Mouse (Mus musculus): Measurements from ENCODE around the gene Olfr665. TPM values are rescaled to one million over a fixed set of nuclear protein-coding genes. Genes with fewer than 3 reads are reported as not detected.

Olfr665 gene
- polyA plus RNA-seq, 1 experiment from 2014 or later, result not detected

Other genes starting within 250 kb of the Olfr665 start
- gene Olfr658, start 230.7 kb upstream of the Olfr665 start, polyA plus RNA-seq (2016; fragmentation: Nextera tagmentation; extraction: Ambion mirVana), result not detected in 2 replicates
- gene Olfr659, start 211.3 kb upstream of the Olfr665 start, polyA plus RNA-seq (2016; fragmentation: Nextera tagmentation; extraction: Ambion mirVana), result not detected in 2 replicates
- not detected in 2 replicates for gene Olfr661, start 191.5 kb upstream of the Olfr665 start, polyA plus RNA-seq (2016; fragmentation: Nextera tagmentation; extraction: Ambion mirVana)
- not detected in 2 replicates for gene Usp17le, start 100.6 kb upstream of the Olfr665 start, polyA plus RNA-seq (2016; fragmentation: Nextera tagmentation; extraction: Ambion mirVana)
- gene Usp17lb, start 35.4 kb upstream of the Olfr665 start, polyA plus RNA-seq (2016; fragmentation: Nextera tagmentation; extraction: Ambion mirVana), result not detected in 2 replicates
- gene Usp17la, start 21.0 kb upstream of the Olfr665 start, polyA plus RNA-seq (2016; fragmentation: Nextera tagmentation; extraction: Ambion mirVana), result not detected in 2 replicates
- gene Olfr666, start 17.9 kb downstream of the Olfr665 start, polyA plus RNA-seq (2016; fragmentation: Nextera tagmentation; extraction: Ambion mirVana), result not detected in 2 replicates
- gene Olfr667, start 43.5 kb downstream of the Olfr665 start, polyA plus RNA-seq (2016; fragmentation: Nextera tagmentation; extraction: Ambion mirVana), result not detected in 2 replicates
- not detected in 2 replicates for gene Olfr668, start 50.0 kb downstream of the Olfr665 start, polyA plus RNA-seq (2016; fragmentation: Nextera tagmentation; extraction: Ambion mirVana)
- gene Olfr669, start 56.2 kb downstream of the Olfr665 start, polyA plus RNA-seq (2016; fragmentation: Nextera tagmentation; extraction: Ambion mirVana), result not detected in 2 replicates
- not detected in 2 replicates for gene Olfr670, start 84.6 kb downstream of the Olfr665 start, polyA plus RNA-seq (2016; fragmentation: Nextera tagmentation; extraction: Ambion mirVana)
- gene Olfr671, start 101.1 kb downstream of the Olfr665 start, polyA plus RNA-seq (2016; fragmentation: Nextera tagmentation; extraction: Ambion mirVana), result not detected in 2 replicates
- not detected in 2 replicates for gene Olfr672, start 124.0 kb downstream of the Olfr665 start, polyA plus RNA-seq (2016; fragmentation: Nextera tagmentation; extraction: Ambion mirVana)
- not detected in 2 replicates for gene Olfr675, start 150.4 kb downstream of the Olfr665 start, polyA plus RNA-seq (2016; fragmentation: Nextera tagmentation; extraction: Ambion mirVana)
- not detected in 2 replicates for gene Olfr676, start 154.7 kb downstream of the Olfr665 start, polyA plus RNA-seq (2016; fragmentation: Nextera tagmentation; extraction: Ambion mirVana)
- gene Olfr677, start 173.3 kb downstream of the Olfr665 start, polyA plus RNA-seq (2016; fragmentation: Nextera tagmentation; extraction: Ambion mirVana), result not detected in 2 replicates
- gene Olfr678, start 186.4 kb downstream of the Olfr665 start, polyA plus RNA-seq (2016; fragmentation: Nextera tagmentation; extraction: Ambion mirVana), result not detected in 2 replicates
- not detected in 2 replicates for gene Olfr679, start 203.2 kb downstream of the Olfr665 start, polyA plus RNA-seq (2016; fragmentation: Nextera tagmentation; extraction: Ambion mirVana)
- not detected in 2 replicates for gene Olfr680-ps1, start 214.8 kb downstream of the Olfr665 start, polyA plus RNA-seq (2016; fragmentation: Nextera tagmentation; extraction: Ambion mirVana)
- gene Olfr681, start 238.8 kb downstream of the Olfr665 start, polyA plus RNA-seq (2016; fragmentation: Nextera tagmentation; extraction: Ambion mirVana), result not detected in 2 replicates